Mouse (Mus musculus): ENCODE results near the gene Sptbn1.

Sptbn1 gene

GRCm38 (mm10) chr11:30134058-30134457 lies 133.9 kb downstream of the Sptbn1 start:
- DNase-seq (ENCODE audit: extremely low read depth, low read depth): no peak

GRCm38 (mm10) chr11:30132581-30132980 lies 135.4 kb downstream of the Sptbn1 start:
- DNase-seq (ENCODE audit: extremely low read depth, low read depth): no peak

- DNase-seq (ENCODE audit: extremely low read depth, low read depth): no peak
Measured at GRCm38 (mm10) chr11:30131640-30132039, 136.3 kb downstream of the Sptbn1 start.

- no peak for DNase-seq (ENCODE audit: extremely low read depth, low read depth)
Measured at GRCm38 (mm10) chr11:30129339-30129738, 138.6 kb downstream of the Sptbn1 start.

GRCm38 (mm10) chr11:30126840-30127239 lies 141.1 kb downstream of the Sptbn1 start:
- no peak for DNase-seq (ENCODE audit: extremely low read depth, low read depth)

GRCm38 (mm10) chr11:30118038-30118437 lies 149.9 kb downstream of the Sptbn1 start:
- DNase-seq (ENCODE audit: extremely low read depth, low read depth): no peak

GRCm38 (mm10) chr11:30113631-30114030 lies 154.3 kb downstream of the Sptbn1 start:
- no peak for DNase-seq (ENCODE audit: extremely low read depth, low read depth)

GRCm38 (mm10) chr11:30110634-30111033 lies 157.3 kb downstream of the Sptbn1 start:
- no peak for DNase-seq (ENCODE audit: extremely low read depth, low read depth)

- DNase-seq (ENCODE audit: extremely low read depth, low read depth): no peak
Measured at GRCm38 (mm10) chr11:30104177-30104576, 163.8 kb downstream of the Sptbn1 start.

GRCm38 (mm10) chr11:30102594-30102993 lies 165.4 kb downstream of the Sptbn1 start:
- no peak for DNase-seq (ENCODE audit: extremely low read depth, low read depth)

- DNase-seq (ENCODE audit: extremely low read depth, low read depth): no peak
Measured at GRCm38 (mm10) chr11:30101796-30102195, 166.2 kb downstream of the Sptbn1 start.

GRCm38 (mm10) chr11:30101162-30101561 lies 166.8 kb downstream of the Sptbn1 start:
- no peak for DNase-seq (ENCODE audit: extremely low read depth, low read depth)

GRCm38 (mm10) chr11:30099916-30100315 lies 168.1 kb downstream of the Sptbn1 start:
- no peak for DNase-seq (ENCODE audit: extremely low read depth, low read depth)

- DNase-seq (ENCODE audit: extremely low read depth, low read depth): no peak
Measured at GRCm38 (mm10) chr11:30095212-30095773, 172.7 kb downstream of the Sptbn1 start.

- peak; percentile 30 for DNase-seq (ENCODE audit: extremely low read depth, low read depth)
Measured at GRCm38 (mm10) chr11:30091892-30092291, 176.1 kb downstream of the Sptbn1 start.

GRCm38 (mm10) chr11:30085114-30085513 lies 182.9 kb downstream of the Sptbn1 start:
- no peak for DNase-seq (ENCODE audit: extremely low read depth, low read depth)

GRCm38 (mm10) chr11:30057299-30057698 lies 210.7 kb downstream of the Sptbn1 start:
- peak; percentile 10 for DNase-seq (ENCODE audit: extremely low read depth, low read depth)
